Mouse (Mus musculus) heart, embryonic 10.5 days (tissue): Measurements from ENCODE around the gene Nol10. TPM values are rescaled to one million over a fixed set of nuclear protein-coding genes. Genes with fewer than 3 reads are reported as not detected.

Source experiments
- DNase-seq: peaks from one replicate; pipeline ENCODE4 v3.0.0-alpha.2; 2017; ENCODE audit warnings: low spot score
- H3K27ac ChIP-seq: fragments of 300-500 bp; sonication (generic); 2 replicates; pipeline ENCODE4 v1.5.1; 2016; ENCODE audit warnings: mild to moderate bottlenecking
- H3K27me3 ChIP-seq: fragments of 300-500 bp; sonication (generic); 2 replicates; pipeline ENCODE4 v1.6.1; 2016; ENCODE audit warnings: mild to moderate bottlenecking; ENCODE audit not compliant: poor library complexity, insufficient read depth, severe bottlenecking
- H3K36me3 ChIP-seq: fragments of 300-500 bp; sonication (generic); 2 replicates; pipeline ENCODE4 v1.6.1; 2016; ENCODE audit warnings: mild to moderate bottlenecking, moderate library complexity
- H3K4me1 ChIP-seq: fragments of 300-500 bp; sonication (generic); 2 replicates; pipeline ENCODE4 v1.6.1; 2016; ENCODE audit warnings: mild to moderate bottlenecking
- H3K4me3 ChIP-seq: fragments of 300-500 bp; sonication (generic); 2 replicates; pipeline ENCODE4 v1.5.1; 2016; ENCODE audit warnings: mild to moderate bottlenecking, moderate library complexity
- H3K9me3 ChIP-seq: fragments of 300-500 bp; sonication (generic); 2 replicates; pipeline ENCODE4 v1.6.1; 2016; ENCODE audit warnings: mild to moderate bottlenecking, moderate library complexity
- WGBS: fragments of 180-500 bp; shearing (Covaris S2); methylation state at CpG from one replicate; pipeline ENCODE4 v1.1.7; 2016; 5-methylcytosine and 5-hydroxymethylcytosine counted together
- polyA plus RNA-seq: library from polyadenylated mRNA; unstranded; fragments of >200 nt; fragmentation: Nextera tagmentation; extraction: Ambion mirVana; gene quantifications from 2 replicates; pipeline ENCODE4 v1.2.1, GENCODE M21; 2016

Nol10 gene
- polyA plus RNA-seq, 1 experiment from 2014 or later: 25.6 TPM

GRCm38 (mm10) chr12:17397150-17397549 is 48.9 kb downstream of the Nol10 start:
- H3K4me1 ChIP-seq: no peaks in the 10 kb centered on the region
- no peak overlapping the region for H3K4me3 ChIP-seq
- 0 out of 2 replicates have a peak, but pooled peaks cover 2% of the 10 kb centered on the region for H3K9me3 ChIP-seq
- H3K27me3 ChIP-seq: no peaks in the 10 kb centered on the region
- H3K36me3 ChIP-seq: peaks cover 24% of the 10 kb centered on the region
- 84% methylated on average over 2 of the region's 2 CpGs for WGBS
- DNase-seq: no peak
- no peak overlapping the region for H3K27ac ChIP-seq

- Histone ChIP-seq H3K9me3 (0 out of 2 replicates have a peak, but pooled peaks cover 2% of the 10 kb centered on the region), H3K4me1 (no peaks in the 10 kb centered on the region), H3K27me3 (no peaks in the 10 kb centered on the region), H3K36me3 (peaks cover 43% of the 10 kb centered on the region), H3K27ac (no peak overlapping the region), H3K4me3 (no peak overlapping the region)
- 81% methylated on average over 1 of the region's 1 CpGs for WGBS
- no peak for DNase-seq
Observed at GRCm38 (mm10) chr12:17401419-17401818, 53.2 kb downstream of the Nol10 start.

- DNase-seq: no peak
- 0 out of 2 replicates have a peak, but pooled peaks cover 2% of the 10 kb centered on the region for H3K9me3 ChIP-seq
- no peaks in the 10 kb centered on the region for H3K27me3 ChIP-seq
- H3K4me3 ChIP-seq: no peak overlapping the region
- no peaks in the 10 kb centered on the region for H3K4me1 ChIP-seq
- WGBS: 90% methylated on average over 3 of the region's 3 CpGs
- no peak overlapping the region for H3K27ac ChIP-seq
- peaks cover 47% of the 10 kb centered on the region for H3K36me3 ChIP-seq
Observed at GRCm38 (mm10) chr12:17402116-17402515, 53.9 kb downstream of the Nol10 start.

- WGBS: 96% methylated on average over 4 of the region's 4 CpGs
- Histone ChIP-seq H3K27me3 (no peaks in the 10 kb centered on the region), H3K27ac (no peak overlapping the region), H3K9me3 (0 out of 2 replicates have a peak, but pooled peaks cover 2% of the 10 kb centered on the region), H3K4me1 (no peaks in the 10 kb centered on the region), H3K36me3 (peaks cover 61% of the 10 kb centered on the region), H3K4me3 (no peak overlapping the region)
- DNase-seq: no peak
Observed at GRCm38 (mm10) chr12:17403998-17404397, 55.7 kb downstream of the Nol10 start.

GRCm38 (mm10) chr12:17406825-17407224 is 58.6 kb downstream of the Nol10 start:
- H3K4me1 ChIP-seq: peaks cover 2% of the 10 kb centered on the region; the same call in 1 of the 2 replicates
- H3K36me3 ChIP-seq: peaks cover 51% of the 10 kb centered on the region
- H3K27me3 ChIP-seq: no peaks in the 10 kb centered on the region
- 97% methylated on average over 4 of the region's 4 CpGs for WGBS
- H3K4me3 ChIP-seq: no peak overlapping the region
- H3K9me3 ChIP-seq: no peaks in the 10 kb centered on the region
- DNase-seq: no peak
- no peak overlapping the region for H3K27ac ChIP-seq

- no peak for DNase-seq
- peaks cover 7% of the 10 kb centered on the region; the same call in 1 of the 2 replicates for H3K4me1 ChIP-seq
- no peak overlapping the region for H3K27ac ChIP-seq
- no peaks in the 10 kb centered on the region for H3K9me3 ChIP-seq
- WGBS: 91% methylated on average over 7 of the region's 7 CpGs
- H3K4me3 ChIP-seq: no peak overlapping the region
- no peaks in the 10 kb centered on the region for H3K27me3 ChIP-seq
- peaks cover 43% of the 10 kb centered on the region for H3K36me3 ChIP-seq
Observed at GRCm38 (mm10) chr12:17408312-17408711, 60.1 kb downstream of the Nol10 start.

- H3K4me1 ChIP-seq: peaks cover 7% of the 10 kb centered on the region; the same call in 1 of the 2 replicates
- DNase-seq: no peak
- no peak overlapping the region for H3K4me3 ChIP-seq
- H3K9me3 ChIP-seq: no peaks in the 10 kb centered on the region
- H3K36me3 ChIP-seq: peaks cover 24% of the 10 kb centered on the region
- no peaks in the 10 kb centered on the region for H3K27me3 ChIP-seq
- 76% methylated on average over 2 of the region's 2 CpGs for WGBS
- no peak overlapping the region for H3K27ac ChIP-seq
Observed at GRCm38 (mm10) chr12:17411242-17411641, 63.0 kb downstream of the Nol10 start.

GRCm38 (mm10) chr12:17411797-17412526 is 63.7 kb downstream of the Nol10 start:
- Histone ChIP-seq H3K27me3 (no peaks in the 10 kb centered on the region), H3K4me3 (no peak overlapping the region), H3K36me3 (peaks cover 28% of the 10 kb centered on the region), H3K9me3 (no peaks in the 10 kb centered on the region), H3K4me1 (peaks cover 7% of the 10 kb centered on the region; the same call in 1 of the 2 replicates), H3K27ac (no peak overlapping the region)
- 34% methylated on average over 12 of the region's 12 CpGs for WGBS
- DNase-seq: no peak

- Histone ChIP-seq H3K9me3 (no peaks in the 10 kb centered on the region), H3K36me3 (peaks cover 35% of the 10 kb centered on the region), H3K4me3 (no peak overlapping the region), H3K4me1 (peaks cover 8% of the 10 kb centered on the region; the same call in 1 of the 2 replicates), H3K27me3 (no peaks in the 10 kb centered on the region), H3K27ac (no peak overlapping the region)
- no peak for DNase-seq
- 94% methylated on average over 7 of the region's 7 CpGs for WGBS
Observed at GRCm38 (mm10) chr12:17414734-17415133, 66.5 kb downstream of the Nol10 start.

- no peak for DNase-seq
- Histone ChIP-seq H3K36me3 (peaks cover 49% of the 10 kb centered on the region), H3K4me3 (no peak overlapping the region), H3K27me3 (no peaks in the 10 kb centered on the region), H3K9me3 (no peaks in the 10 kb centered on the region), H3K27ac (peak overlapping the region; percentile 24; the same call in 1 of the 2 replicates), H3K4me1 (peaks cover 15% of the 10 kb centered on the region)
- 12% methylated on average over 3 of the region's 3 CpGs for WGBS
Observed at GRCm38 (mm10) chr12:17420168-17420810, 72.0 kb downstream of the Nol10 start.

GRCm38 (mm10) chr12:17425254-17426169 is 77.3 kb downstream of the Nol10 start:
- DNase-seq: no peak
- Histone ChIP-seq H3K9me3 (no peaks in the 10 kb centered on the region), H3K27me3 (no peaks in the 10 kb centered on the region), H3K4me1 (peaks cover 7% of the 10 kb centered on the region), H3K27ac (no peak overlapping the region), H3K36me3 (peaks cover 46% of the 10 kb centered on the region), H3K4me3 (no peak overlapping the region)
- 86% methylated on average over 11 of the region's 11 CpGs for WGBS

GRCm38 (mm10) chr12:17426735-17427134 is 78.5 kb downstream of the Nol10 start:
- no peak for DNase-seq
- H3K27ac ChIP-seq: no peak overlapping the region
- 82% methylated on average over 3 of the region's 3 CpGs for WGBS

More at GRCm38 (mm10) chr12:17426735-17427134, 78.5 kb downstream of the Nol10 start:
- H3K27me3 ChIP-seq: no peaks in the 10 kb centered on the region
- H3K4me3 ChIP-seq: no peak overlapping the region
- peaks cover 58% of the 10 kb centered on the region for H3K36me3 ChIP-seq
- H3K4me1 ChIP-seq: no peaks in the 10 kb centered on the region
- H3K9me3 ChIP-seq: no peaks in the 10 kb centered on the region
